Mouse (Mus musculus) megakaryocyte progenitor cell, adult 5-6 weeks (primary cell): ENCODE measurements around the gene Col8a2. TPM values are rescaled to one million over a fixed set of nuclear protein-coding genes. Genes with fewer than 3 reads are reported as not detected.

ENCODE experiments used
- ATAC-seq: replicated peaks from 2 replicates; pipeline ENCODE4 v1.8.0; 2016; ENCODE audit warnings: mild to moderate bottlenecking, moderate TSS enrichment, inconsistent platforms; ENCODE audit not compliant: poor library complexity
- total RNA-seq, 2 experiments: library from RNA; stranded (forward) in 1 of 2; stranded (reverse) in 1 of 2; fragments of 157-497, 149-512 nt in 1 of 2; fragments of 200-1000 nt in 1 of 2; gene quantifications; 2 replicates each; pipeline versions ENCODE4 v1.2.3 to v1.2.4; 2015 to 2017

The Col8a2 gene
- total RNA-seq, 2 experiments from 2014 or later: not detected

- peak; percentile 45 for ATAC-seq
Observed at GRCm38 (mm10) chr4:126296617-126297101, 10.1 kb downstream of the Col8a2 start.

- 0 out of 2 replicates have a peak, but pooled peaks have one; percentile 10 for ATAC-seq
Observed at GRCm38 (mm10) chr4:126300916-126301583, 14.5 kb downstream of the Col8a2 start.

GRCm38 (mm10) chr4:126301584-126302309 lies 15.2 kb downstream of the Col8a2 start:
- ATAC-seq: no peak

- ATAC-seq: 0 out of 2 replicates have a peak, but pooled peaks have one; percentile 42
Observed at GRCm38 (mm10) chr4:126303877-126304276, 17.3 kb downstream of the Col8a2 start.

- ATAC-seq: no peak
Observed at GRCm38 (mm10) chr4:126305428-126305827, 18.8 kb downstream of the Col8a2 start.

- ATAC-seq: no peak
Observed at GRCm38 (mm10) chr4:126306058-126306457, 19.5 kb downstream of the Col8a2 start.

GRCm38 (mm10) chr4:126306827-126307226 lies 20.2 kb downstream of the Col8a2 start:
- no peak for ATAC-seq

GRCm38 (mm10) chr4:126309211-126309921 lies 22.8 kb downstream of the Col8a2 start:
- ATAC-seq: peak; percentile 47

GRCm38 (mm10) chr4:126309922-126310309 lies 23.3 kb downstream of the Col8a2 start:
- peak; percentile 83 for ATAC-seq

GRCm38 (mm10) chr4:126310344-126310743 lies 23.8 kb downstream of the Col8a2 start:
- ATAC-seq: no peak

GRCm38 (mm10) chr4:126311566-126312200 lies 25.1 kb downstream of the Col8a2 start:
- ATAC-seq: no peak

- no peak for ATAC-seq
Observed at GRCm38 (mm10) chr4:126313202-126313601, 26.6 kb downstream of the Col8a2 start.

- ATAC-seq: peak; percentile 33
Observed at GRCm38 (mm10) chr4:126314393-126314792, 27.8 kb downstream of the Col8a2 start.

- ATAC-seq: no peak
Observed at GRCm38 (mm10) chr4:126315931-126316330, 29.3 kb downstream of the Col8a2 start.

GRCm38 (mm10) chr4:126316443-126317040 lies 29.9 kb downstream of the Col8a2 start:
- no peak for ATAC-seq

- no peak for ATAC-seq
Observed at GRCm38 (mm10) chr4:126319806-126320205, 33.2 kb downstream of the Col8a2 start.

GRCm38 (mm10) chr4:126321111-126321853 lies 34.7 kb downstream of the Col8a2 start, which contains the start of gene Adprhl2:
Adprhl2 (minus strand) TSS chr4:126321703.
- peak; percentile 96 for ATAC-seq

GRCm38 (mm10) chr4:126321854-126322511 lies 35.4 kb downstream of the Col8a2 start:
- ATAC-seq: 0 out of 2 replicates have a peak, but pooled peaks have one; percentile 0

- no peak for ATAC-seq
Observed at GRCm38 (mm10) chr4:126322646-126323045, 36.1 kb downstream of the Col8a2 start.
